Mouse (Mus musculus) liver, adult 2 months (tissue): ENCODE measurements at regions not wholly inside any gene's neighbourhood (a gene's known extent, or its start where the extent isn't known, plus 50 kb on each side); places are given as distances from the start of the nearest gene placed in this dataset.

Source experiments
- CTCF ChIP-seq: fragments of 200-500 bp; IDR thresholded peaks from 2 replicates; pipeline ENCODE4 v1.5.1; 2011; ENCODE audit warnings: low read depth, low read length, control low read depth
- POLR2A ChIP-seq: fragments of 200-500 bp; IDR thresholded peaks from 2 replicates; pipeline ENCODE4 v1.6.1; 2011; ENCODE audit warnings: low read length, control low read depth; ENCODE audit not compliant: insufficient read depth; ENCODE audit errors: extremely low read depth

GRCm38 (mm10) chr16:90550058-90550795 is 164.4 kb downstream of the Hunk start:
- TF ChIP-seq POLR2A = no peak
- TF ChIP-seq CTCF = no peak
